Mouse (Mus musculus) adrenal gland, postnatal 10 days (tissue): ENCODE measurements around the gene AY761185. TPM values are rescaled to one million over a fixed set of nuclear protein-coding genes. Genes with fewer than 3 reads are reported as not detected.
"Not testable (repeated sequence)": the region's sequence is repeated elsewhere in the genome, so short reads cannot be mapped to it uniquely, and the experiment has no call there.

Experiments used
- DNase-seq: peaks from one replicate; pipeline ENCODE4 v3.0.0; 2021; ENCODE audit warnings: mixed read lengths
- long read RNA-seq, 2 experiments: library from polyadenylated mRNA; stranded (forward); transcript quantifications; one replicate each; pipeline ENCODE4 v2.0.0; 2021
- total RNA-seq, 2 experiments: library from RNA; stranded (reverse); gene quantifications; 2 replicates each; pipeline ENCODE4 v1.2.3; 2021

AY761185 gene
- total RNA-seq, result not detected
- long read RNA-seq, experiment 1, result 0 reads
- long read RNA-seq, experiment 2, result 0 reads

GRCm38 (mm10) chr8:20944610-20945009, at the start of gene AY761185:
Gene AY761185, minus strand, starts transcription at chr8:20944710.
- DNase-seq, result no peak

GRCm38 (mm10) chr8:20994042-20994441, 49.5 kb upstream of the AY761185 start:
- not testable (repeated sequence) for DNase-seq

GRCm38 (mm10) chr8:20979846-20980245, 35.3 kb upstream of the AY761185 start:
- no peak for DNase-seq

GRCm38 (mm10) chr8:20964531-20964930, 20.0 kb upstream of the AY761185 start:
- DNase-seq, result peak; percentile 37

- no peak for DNase-seq
Observed at GRCm38 (mm10) chr8:20921971-20922370, 22.5 kb downstream of the AY761185 start, which contains the start of gene Gm6040. Gene Gm6040, minus strand, starts transcription at chr8:20922071.

- no peak for DNase-seq
Observed at GRCm38 (mm10) chr8:20912288-20912687, 32.2 kb downstream of the AY761185 start.

GRCm38 (mm10) chr8:20908256-20908655, 36.3 kb downstream of the AY761185 start:
- DNase-seq, result no peak

GRCm38 (mm10) chr8:20907119-20907518, 37.4 kb downstream of the AY761185 start:
- no peak for DNase-seq

GRCm38 (mm10) chr8:20902527-20902926, 42.0 kb downstream of the AY761185 start, which contains the start of gene Gm15056:
Gene Gm15056, minus strand, starts transcription at chr8:20902627.
- DNase-seq, result no peak

Other genes with a start within 250 kb of the AY761185 start
- gene Defb33, start 52.0 kb downstream of the AY761185 start, total RNA-seq, result not detected
- not detected for gene Gm15056, start 42.1 kb downstream of the AY761185 start, total RNA-seq
- gene Gm6040, start 22.6 kb downstream of the AY761185 start, total RNA-seq, result not detected
- gene Defa21, start 80.8 kb upstream of the AY761185 start, total RNA-seq, result not detected
- not detected for gene Defa23, start 110.3 kb upstream of the AY761185 start, total RNA-seq
- not detected for gene Defa35, start 120.3 kb upstream of the AY761185 start, total RNA-seq
- gene Defa25, start 139.7 kb upstream of the AY761185 start, total RNA-seq, result not detected
- gene Gm14851, start 151.3 kb upstream of the AY761185 start, total RNA-seq, result not detected
- not detected for gene Defa30, start 189.9 kb upstream of the AY761185 start, total RNA-seq
- not detected for gene Defa22, start 217.6 kb upstream of the AY761185 start, total RNA-seq
- not detected for gene Defa31, start 246.9 kb upstream of the AY761185 start, total RNA-seq